Mouse (Mus musculus): ENCODE results near the gene Tmem156. TPM values are rescaled to one million over a fixed set of nuclear protein-coding genes. Genes with fewer than 3 reads are reported as not detected.
A peak's percentile ranks its signal among the peaks of the same experiment; 100 is the strongest.

Tmem156 gene
- total and polyA plus RNA-seq, 3 experiments, result 7.3 to 16.6 (median 15.8) TPM

DNA sequence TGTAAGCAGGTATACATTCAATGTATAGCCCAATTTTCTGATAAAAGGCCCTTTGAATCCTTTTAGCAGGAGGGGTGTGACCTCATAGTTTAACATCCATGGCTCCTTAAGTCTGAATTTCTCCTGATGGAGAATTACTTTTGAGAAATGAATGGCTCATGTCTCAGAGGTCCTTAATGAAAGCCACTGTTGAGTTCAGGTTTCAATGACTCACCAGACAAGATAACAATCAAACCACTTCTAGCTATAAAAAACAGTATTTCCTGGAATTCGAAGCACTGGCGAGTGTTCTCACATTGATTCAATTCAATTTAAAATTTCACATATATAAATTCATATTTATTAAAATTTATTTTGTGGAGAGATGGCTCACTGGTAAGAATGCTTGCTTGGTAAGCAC is 36.5 kb upstream of the Tmem156 start:
- TF ChIP-seq E2F4 (IDR thresholded peaks at IDR 0.05; ENCODE audit: insufficient replicate concordance, low read depth, low read length) (no peak), RAD21 (IDR thresholded peaks at IDR 0.05; ENCODE audit: low read depth, low read length) (no peak), SIN3A (IDR thresholded peaks at IDR 0.05; ENCODE audit: low read length) (no peak), PAX5 (IDR thresholded peaks at IDR 0.05; ENCODE audit: low read length) (no peak), NELFE (IDR thresholded peaks at IDR 0.05; ENCODE audit: low read depth, low read length) (no peak), NRF1 (IDR thresholded peaks at IDR 0.05; ENCODE audit: low read depth, low read length) (no peak), EP300 (IDR thresholded peaks at IDR 0.05; ENCODE audit: low read length) (no peak), POLR2A (IDR thresholded peaks at IDR 0.05; ENCODE audit: low read depth, low read length) (no peak), ZNF384 (IDR thresholded peaks at IDR 0.05; ENCODE audit: low read depth, low read length) (no peak), BHLHE40 (IDR thresholded peaks at IDR 0.05; ENCODE audit: low read depth, low read length) (no peak), GABPA (IDR thresholded peaks at IDR 0.05; ENCODE audit: insufficient replicate concordance, low read depth, low read length) (no peak), JUN (IDR thresholded peaks at IDR 0.05; ENCODE audit: insufficient read depth, low read depth, low read length) (no peak), TBP (conservative IDR thresholded peaks at IDR 0.05; ENCODE audit: low read depth, low read length) (no peak), TCF12 (IDR thresholded peaks at IDR 0.05; ENCODE audit: low read depth, low read length) (no peak), MAX (IDR thresholded peaks at IDR 0.05; ENCODE audit: low read length) (no peak), ELF1 (IDR thresholded peaks at IDR 0.05; ENCODE audit: low read depth, low read length) (no peak), SMC3 (IDR thresholded peaks at IDR 0.05; ENCODE audit: low read depth, low read length) (no peak), CTCF (conservative IDR thresholded peaks at IDR 0.05 in 1 of 2, IDR thresholded peaks at IDR 0.05 in 1 of 2; ENCODE audit: low read depth in 2 of 2, low read length in 2 of 2) (no peak), RCOR1 (conservative IDR thresholded peaks at IDR 0.05; ENCODE audit: low read depth, low read length) (no peak), HCFC1 (IDR thresholded peaks at IDR 0.05; ENCODE audit: low read depth, low read length) (no peak)
- in situ Hi-C loops (cut with MboI; ENCODE audit: low pct_ligation_motif_present, low pct_unique_long_range_greater_than_20kb, low sequenced_read_pairs), result no loop called here

DNA sequence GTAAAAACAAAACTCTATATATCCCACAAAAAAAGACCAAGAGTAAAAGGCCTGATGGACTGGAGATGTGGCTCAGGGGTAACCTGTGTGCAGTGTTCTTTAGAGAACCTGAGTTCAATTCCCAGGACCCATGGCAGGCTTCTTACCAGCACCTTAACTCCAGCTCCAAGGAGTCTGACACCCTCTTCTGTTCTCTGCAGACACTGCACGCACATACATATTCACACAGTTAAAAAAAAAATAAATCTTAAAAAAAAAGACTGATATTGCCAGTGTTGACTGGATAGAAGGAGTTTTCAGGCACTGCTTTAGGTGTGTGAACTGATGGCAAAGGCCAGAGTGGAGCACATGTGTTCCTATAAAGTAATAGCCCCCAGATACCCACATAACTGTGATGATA is 34.2 kb upstream of the Tmem156 start:
- Histone ChIP-seq H3K4me2 (ENCODE audit: insufficient read depth, low read depth, poor library complexity, severe bottlenecking) (no peak overlapping the region), H3K36me3 (replicated peaks in 1 of 2; ENCODE audit: control insufficient read depth in 1 of 2, insufficient read depth in 1 of 2, low read length in 1 of 2) (peaks cover 0 to 19% of the 10 kb centered on the region in 2 experiments), H3K4me3 (replicated peaks in 1 of 3; ENCODE audit: low read depth in 2 of 3, low read length in 2 of 3, poor library complexity in 1 of 3) (no peak overlapping the region), H3K27ac (ENCODE audit: insufficient read depth, low read depth) (no peak overlapping the region), H3K9ac (ENCODE audit: insufficient read depth, low read depth) (no peak overlapping the region), H3K79me2 (replicated peaks; ENCODE audit: control insufficient read depth, extremely low read depth, insufficient read depth, poor library complexity, severe bottlenecking) (no peaks in the 10 kb centered on the region), H3K27me3 (replicated peaks) (no peaks in the 10 kb centered on the region), H3K4me1 (ENCODE audit: control insufficient read depth in 1 of 2, insufficient read depth in 2 of 2) (no peaks in the 10 kb centered on the region), H3K9me3 (replicated peaks; ENCODE audit: low read length) (no peaks in the 10 kb centered on the region)
- TF ChIP-seq JUN (IDR thresholded peaks at IDR 0.05; ENCODE audit: insufficient read depth, low read depth, low read length), result no peak
- TF ChIP-seq ELF1 (IDR thresholded peaks at IDR 0.05; ENCODE audit: low read depth, low read length), result no peak
- TF ChIP-seq MYC (IDR thresholded peaks at IDR 0.05; ENCODE audit: low read depth, low read length), result no peak
- no peak for TF ChIP-seq HCFC1 (IDR thresholded peaks at IDR 0.05; ENCODE audit: low read depth, low read length)
- peak; percentile 52 for TF ChIP-seq RAD21 (IDR thresholded peaks at IDR 0.05; ENCODE audit: low read depth, low read length)
- peak in 1 of 2 experiments; percentile 47; a peak in 2 of 4 replicates for TF ChIP-seq CTCF (conservative IDR thresholded peaks at IDR 0.05 in 1 of 2, IDR thresholded peaks at IDR 0.05 in 1 of 2; ENCODE audit: low read depth in 2 of 2, low read length in 2 of 2)
- no peak for TF ChIP-seq MAX (IDR thresholded peaks at IDR 0.05; ENCODE audit: low read length)
- TF ChIP-seq SMC3 (IDR thresholded peaks at IDR 0.05; ENCODE audit: low read depth, low read length), result peak; percentile 48
- TF ChIP-seq ZNF384 (IDR thresholded peaks at IDR 0.05; ENCODE audit: low read depth, low read length), result peak; percentile 46; the same call in 1 of the 2 replicates
- TF ChIP-seq NELFE (IDR thresholded peaks at IDR 0.05; ENCODE audit: low read depth, low read length), result no peak
- no peak for DNase-seq (ENCODE audit: extremely low read depth)
- in situ Hi-C loops (cut with MboI; ENCODE audit: low pct_ligation_motif_present, low pct_unique_long_range_greater_than_20kb, low sequenced_read_pairs) (no loop called here), dilution Hi-C loops (cut with MboI; ENCODE audit: extremely low pct_ligation_motif_present, extremely low pct_unique_long_range_greater_than_20kb, low sequenced_read_pairs) (no loop called here)

More for the DNA sequence above, 36.5 kb upstream of the Tmem156 start:
- Histone ChIP-seq H3K9me3 (replicated peaks; ENCODE audit: low read length) (no peaks in the 10 kb centered on the region), H3K27ac (ENCODE audit: insufficient read depth, low read depth) (no peak overlapping the region), H3K9ac (ENCODE audit: insufficient read depth, low read depth) (no peak overlapping the region), H3K79me2 (replicated peaks; ENCODE audit: control insufficient read depth, extremely low read depth, insufficient read depth, poor library complexity, severe bottlenecking) (no peaks in the 10 kb centered on the region), H3K36me3 (replicated peaks in 1 of 2; ENCODE audit: control insufficient read depth in 1 of 2, insufficient read depth in 1 of 2, low read length in 1 of 2) (peaks cover 0 to 13% of the 10 kb centered on the region in 2 experiments), H3K4me2 (ENCODE audit: insufficient read depth, low read depth, poor library complexity, severe bottlenecking) (no peak overlapping the region), H3K4me3 (replicated peaks in 1 of 3; ENCODE audit: low read depth in 2 of 3, low read length in 2 of 3, poor library complexity in 1 of 3) (no peak overlapping the region), H3K4me1 (ENCODE audit: control insufficient read depth in 1 of 2, insufficient read depth in 2 of 2) (no peaks in the 10 kb centered on the region), H3K27me3 (replicated peaks) (no peaks in the 10 kb centered on the region)
- dilution Hi-C loops (cut with MboI; ENCODE audit: extremely low pct_ligation_motif_present, extremely low pct_unique_long_range_greater_than_20kb, low sequenced_read_pairs), result no loop called here
- DNase-seq (ENCODE audit: extremely low read depth), result no peak

All from CH12.LX (cell line).